Mouse (Mus musculus): ENCODE measurements around the gene Gm42906.

Gene Gm42906

DNA sequence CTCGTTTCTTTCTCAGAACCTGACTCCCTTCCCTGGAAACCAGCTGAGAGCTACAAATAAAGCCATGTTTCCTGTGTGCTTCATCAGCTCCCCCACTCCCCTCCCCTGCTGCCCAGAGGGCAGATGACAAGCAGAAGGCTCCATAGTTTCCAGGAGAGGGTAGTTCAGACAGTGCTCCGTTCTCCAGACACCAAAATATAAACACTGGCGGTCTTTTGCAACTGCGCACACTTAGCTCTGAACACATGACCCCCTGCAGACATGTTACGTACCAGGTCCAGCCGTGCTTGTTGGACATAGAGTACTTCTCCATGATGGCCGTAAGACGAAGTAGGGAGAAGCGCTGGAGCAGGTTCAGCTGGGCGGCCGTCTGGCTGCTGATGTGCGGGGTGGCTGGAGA lies 367.5 kb downstream of the Gm42906 start:
- DNase-seq = peak; percentile 40 to 55

DNA sequence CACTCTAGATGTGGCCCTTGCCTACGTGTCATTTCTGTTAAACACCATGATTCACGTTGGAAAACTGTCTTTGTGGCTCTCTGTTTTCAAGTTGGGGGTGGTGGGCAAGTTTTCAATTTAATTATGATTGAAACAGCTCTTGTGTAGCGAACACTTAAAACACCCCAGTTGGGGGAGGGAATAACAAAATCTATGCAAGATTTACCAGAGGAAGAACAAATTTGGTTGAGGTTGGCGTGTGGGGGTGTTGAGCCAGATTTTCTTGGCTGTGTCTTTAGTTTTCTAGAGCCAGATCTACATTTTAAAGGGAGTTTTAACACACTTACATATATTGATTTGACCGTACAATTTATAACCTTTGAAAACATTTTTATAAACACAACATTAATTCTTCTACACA lies 368.2 kb downstream of the Gm42906 start:
- DNase-seq = no peak

DNA sequence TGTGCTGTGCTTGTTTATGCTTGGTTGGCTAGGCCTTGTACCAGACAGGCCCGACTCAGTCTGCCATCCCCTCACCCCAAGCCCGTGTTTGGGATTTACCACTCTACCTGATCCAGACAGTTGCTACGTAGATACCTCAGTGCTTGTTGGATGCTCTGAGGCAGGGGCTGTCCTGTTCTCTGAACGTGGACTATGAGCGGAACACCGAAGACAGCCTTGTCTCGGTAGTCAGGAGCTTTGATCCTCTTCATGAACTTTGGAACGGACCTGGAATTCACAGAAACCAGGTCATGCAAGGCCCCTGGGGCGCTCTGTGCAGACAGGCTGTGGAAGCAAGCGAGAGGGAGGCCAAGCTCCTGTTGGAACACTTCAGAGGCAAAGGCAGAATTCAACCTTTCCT lies 368.6 kb downstream of the Gm42906 start:
- peak in 1 of 2 experiments; percentile 30 for DNase-seq

- no peak for DNase-seq
Measured at GRCm38 (mm10) chr5:151057716-151058115, 370.2 kb downstream of the Gm42906 start.

GRCm38 (mm10) chr5:151056920-151057294 lies 371.1 kb downstream of the Gm42906 start:
- peak; percentile 36 to 48 for DNase-seq

DNA sequence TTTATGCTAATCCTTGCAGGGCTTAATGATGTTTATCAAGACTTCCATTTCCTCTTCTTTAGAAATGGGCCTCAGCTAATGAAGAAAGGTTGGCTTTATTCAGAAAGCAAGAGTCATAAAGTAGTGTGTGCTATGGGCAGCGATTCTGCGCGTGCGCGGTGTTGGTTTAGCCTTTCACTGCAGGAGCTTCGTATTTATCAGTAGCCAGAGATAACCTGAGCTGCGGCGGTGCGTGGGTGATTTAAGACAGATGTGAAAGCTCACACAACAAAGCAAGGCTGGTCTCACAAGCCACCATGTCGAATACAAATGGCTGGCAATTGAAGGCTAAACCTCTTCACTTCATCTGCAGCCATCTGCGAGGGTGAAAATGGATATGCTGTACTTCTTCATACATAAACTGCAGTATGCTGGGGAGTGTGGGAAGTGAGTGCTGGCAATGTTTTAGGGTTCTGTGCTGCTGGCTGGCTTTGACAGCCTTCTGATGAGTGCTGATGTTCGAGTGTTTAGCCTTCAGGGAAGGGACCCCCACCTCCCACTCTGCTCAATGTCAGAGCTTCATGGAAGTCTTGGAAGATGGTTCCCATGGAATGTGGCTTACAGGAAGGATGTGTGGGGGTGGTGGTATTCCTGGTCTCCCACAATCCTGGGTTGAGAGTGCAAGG lies 371.6 kb downstream of the Gm42906 start:
- peak in 1 of 2 experiments; percentile 22 for DNase-seq

DNA sequence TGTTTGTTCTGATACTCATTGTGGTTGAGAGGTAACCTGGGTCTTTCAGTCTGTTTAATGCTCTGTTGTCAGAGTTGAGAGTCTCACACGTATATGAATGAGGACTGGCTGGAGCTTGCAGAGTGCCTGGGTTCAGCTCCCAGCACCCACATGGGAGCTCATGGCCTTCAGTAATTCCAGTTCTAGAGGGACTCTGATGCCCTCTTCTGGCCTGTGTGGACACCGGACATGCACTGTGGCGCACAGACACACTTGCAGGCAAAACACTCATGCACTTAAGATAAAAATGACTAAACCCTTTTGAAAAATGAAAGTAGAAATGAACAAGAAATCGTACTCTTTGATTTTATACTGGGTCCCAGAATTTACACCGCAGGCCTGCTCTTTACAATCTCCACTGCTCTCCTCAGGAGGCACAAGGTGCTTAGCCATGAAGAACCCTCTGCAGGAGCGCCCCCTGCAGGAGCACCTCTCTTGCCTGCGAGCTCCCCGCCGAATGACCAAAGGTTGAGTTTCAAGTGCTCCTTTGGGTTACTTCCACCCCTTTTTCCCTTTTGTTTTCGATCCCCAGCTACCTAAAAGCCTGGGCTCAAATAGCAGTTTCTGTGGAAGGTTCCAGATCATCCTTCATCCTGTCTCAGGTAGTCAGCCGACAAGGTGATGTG lies 372.4 kb downstream of the Gm42906 start:
- peak in 1 of 2 experiments; percentile 21 for DNase-seq

GRCm38 (mm10) chr5:151054743-151055114 lies 373.2 kb downstream of the Gm42906 start:
- DNase-seq = peak; percentile 24 to 32

DNA sequence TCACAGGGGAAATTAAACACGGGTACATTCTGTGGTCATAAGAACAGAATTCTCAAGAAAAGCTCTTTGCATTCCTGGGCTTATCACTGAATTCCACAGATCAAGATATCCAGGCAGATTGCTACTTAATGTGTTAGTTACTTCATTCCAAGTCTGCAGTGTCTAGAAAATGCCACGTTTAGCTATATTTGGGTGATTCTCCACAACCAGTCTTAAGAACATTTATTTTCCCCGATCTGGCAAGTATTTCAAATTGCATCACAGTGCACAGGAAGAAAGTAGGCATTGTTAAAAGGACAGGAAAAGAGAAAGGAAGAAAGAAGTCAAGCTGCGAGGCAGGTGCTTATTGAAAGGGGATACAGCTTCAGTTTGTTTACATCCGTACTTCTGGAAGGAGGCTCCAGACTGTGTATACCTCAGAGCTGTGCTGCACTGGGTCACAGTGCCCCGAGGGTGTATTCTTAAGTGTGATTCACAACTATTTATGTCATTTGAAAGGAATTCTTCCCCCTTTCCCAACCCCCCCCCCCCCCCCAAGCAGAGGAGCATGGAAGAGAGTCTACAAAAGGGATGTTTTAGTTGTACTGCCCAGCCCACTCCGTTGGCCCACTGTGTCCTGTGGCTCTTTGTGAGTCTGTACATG lies 373.7 kb downstream of the Gm42906 start:
- DNase-seq = no peak

DNA sequence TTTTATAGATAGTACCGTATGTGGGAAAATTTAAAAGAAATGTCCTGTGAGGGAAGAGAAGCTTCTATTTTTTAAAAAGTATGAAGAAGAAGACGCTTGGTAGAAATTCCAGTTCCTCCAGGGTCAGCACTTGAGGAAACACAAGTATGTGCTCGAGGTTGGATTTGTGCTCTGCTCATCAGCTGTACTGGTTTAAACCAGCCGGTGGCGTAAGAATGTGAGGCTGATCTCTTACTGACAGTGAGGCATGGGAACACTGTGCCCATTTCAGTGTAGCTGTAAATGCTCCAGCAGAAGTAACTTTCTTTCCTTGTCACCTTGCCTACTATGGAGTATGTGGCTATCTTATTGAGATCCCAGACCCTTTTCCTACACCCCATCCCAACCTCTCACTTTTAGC lies 374.8 kb downstream of the Gm42906 start:
- DNase-seq = no peak

DNA sequence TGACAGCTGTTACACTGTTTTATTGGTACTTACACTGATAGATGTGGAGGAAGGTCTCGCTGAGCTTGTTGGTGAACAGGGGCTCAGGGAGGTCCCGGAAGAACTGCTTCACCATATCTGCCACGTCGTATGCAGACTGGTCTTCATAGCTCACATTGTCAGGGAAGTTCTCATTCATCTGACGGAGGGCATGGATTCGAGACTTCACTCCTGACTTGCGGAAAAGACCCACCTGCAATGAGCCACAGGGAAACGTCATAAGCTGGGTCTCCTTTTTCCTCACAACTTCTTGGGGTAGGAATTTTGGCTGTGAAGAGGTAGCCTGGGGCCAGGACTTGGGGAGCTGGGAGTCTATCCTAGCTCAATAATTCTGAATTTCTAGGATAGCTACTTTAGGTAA lies 375.6 kb downstream of the Gm42906 start:
- no peak for DNase-seq

DNA sequence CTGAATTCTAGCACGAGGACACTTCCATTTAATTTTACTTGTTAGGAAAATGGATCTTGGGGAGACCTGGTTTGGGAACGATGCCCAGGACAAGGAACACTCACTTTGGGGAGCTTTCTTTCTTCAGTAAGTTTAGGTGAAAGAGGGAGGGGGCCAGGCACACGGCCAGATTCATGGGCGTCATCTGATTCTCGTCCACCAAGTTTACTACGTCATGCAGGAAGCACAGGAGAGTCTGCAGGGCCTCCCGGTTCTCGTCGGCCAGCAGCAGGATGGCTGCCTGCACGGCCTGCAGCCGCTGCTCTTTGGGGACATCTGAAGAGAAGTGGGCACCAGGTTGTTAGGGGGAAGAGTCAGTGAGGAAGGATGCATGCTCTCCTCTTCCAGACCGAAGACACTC lies 380.5 kb downstream of the Gm42906 start:
- DNase-seq = peak in 1 of 2 experiments; percentile 48

- DNase-seq = peak; percentile 37 to 57
Measured at GRCm38 (mm10) chr5:151046917-151047316, 381.0 kb downstream of the Gm42906 start.

GRCm38 (mm10) chr5:151046131-151046530 lies 381.8 kb downstream of the Gm42906 start:
- no peak for DNase-seq

DNA sequence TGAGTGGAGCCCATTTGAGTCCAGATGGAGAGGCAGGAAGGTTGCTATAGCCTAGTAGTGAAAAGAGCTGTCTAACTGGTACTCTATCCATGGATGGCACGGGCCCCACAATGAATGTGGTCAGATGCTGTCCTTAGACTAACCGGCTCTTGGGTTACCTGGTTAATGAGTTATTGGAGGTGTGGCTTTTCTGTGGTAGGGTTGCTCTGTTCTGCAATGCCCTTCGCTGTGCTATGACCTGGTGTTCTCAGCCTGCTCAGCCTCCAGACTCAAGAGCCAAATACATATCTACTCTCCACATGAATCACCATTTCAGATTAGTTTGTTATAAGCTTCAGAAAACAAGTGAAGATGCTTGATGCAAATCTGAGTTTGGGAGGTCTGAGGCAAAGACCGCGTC lies 385.1 kb downstream of the Gm42906 start:
- peak in 1 of 2 experiments; percentile 25 for DNase-seq

DNA sequence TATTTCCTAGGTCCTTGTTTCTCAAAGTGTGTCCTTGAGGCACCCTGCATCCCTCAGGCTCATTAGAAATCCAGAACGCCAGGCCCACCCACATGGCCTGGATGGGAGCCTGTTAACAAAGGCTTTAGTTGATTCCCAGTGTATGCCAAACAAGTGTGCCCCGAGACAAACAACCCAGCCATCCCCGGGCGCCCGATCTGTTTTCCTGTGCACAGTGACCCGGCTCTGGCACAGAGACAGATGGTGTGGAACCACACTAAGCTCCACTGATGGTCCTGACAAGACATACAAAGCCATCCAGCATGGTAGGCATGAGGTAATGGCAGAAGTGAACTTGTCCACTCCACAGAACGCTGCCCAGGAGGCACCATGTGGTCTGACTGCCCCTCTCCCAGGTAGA lies 390.1 kb downstream of the Gm42906 start:
- no peak for DNase-seq

- DNase-seq = no peak
Measured at GRCm38 (mm10) chr5:151034715-151035512, 393.0 kb downstream of the Gm42906 start.

DNA sequence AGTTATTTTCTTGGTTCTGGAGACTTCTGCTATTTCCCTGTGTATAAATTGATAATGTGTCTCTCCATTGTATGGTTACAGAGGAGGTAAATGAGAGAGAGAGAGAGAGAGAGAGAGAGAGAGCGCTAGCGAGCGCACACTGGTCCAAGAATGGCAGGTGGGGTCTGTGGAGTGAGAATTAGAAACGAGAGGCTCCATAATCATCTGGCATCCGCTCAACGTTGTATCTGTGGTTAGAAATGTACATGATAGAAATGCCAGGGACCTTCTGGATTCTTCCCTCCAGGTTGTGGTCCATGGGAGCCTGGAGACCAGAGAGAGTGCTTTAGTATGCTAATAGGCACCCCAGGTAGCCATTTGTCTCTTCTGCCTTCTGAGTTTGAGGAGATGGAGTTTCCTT lies 399.1 kb downstream of the Gm42906 start:
- DNase-seq = no peak

DNA sequence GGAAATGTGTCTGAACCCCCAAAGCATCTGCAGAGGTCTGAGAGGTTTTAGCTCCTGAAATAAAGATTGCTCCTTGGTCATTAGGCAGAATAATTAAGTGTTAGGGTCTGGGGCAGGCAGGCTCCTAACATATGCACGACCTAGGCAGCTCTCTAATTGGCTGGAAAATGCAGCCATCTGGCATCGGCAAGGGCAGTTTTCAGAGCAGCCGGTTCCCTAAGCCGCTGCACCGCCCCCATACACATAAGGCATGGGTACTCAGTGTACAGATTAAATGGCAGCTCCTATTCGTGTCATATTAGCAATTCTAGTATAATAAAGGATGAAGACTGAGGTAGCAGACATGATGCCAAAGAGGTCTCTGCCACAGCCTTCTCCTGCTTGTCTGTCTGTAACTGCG lies 400.8 kb downstream of the Gm42906 start:
- no peak for DNase-seq

DNA sequence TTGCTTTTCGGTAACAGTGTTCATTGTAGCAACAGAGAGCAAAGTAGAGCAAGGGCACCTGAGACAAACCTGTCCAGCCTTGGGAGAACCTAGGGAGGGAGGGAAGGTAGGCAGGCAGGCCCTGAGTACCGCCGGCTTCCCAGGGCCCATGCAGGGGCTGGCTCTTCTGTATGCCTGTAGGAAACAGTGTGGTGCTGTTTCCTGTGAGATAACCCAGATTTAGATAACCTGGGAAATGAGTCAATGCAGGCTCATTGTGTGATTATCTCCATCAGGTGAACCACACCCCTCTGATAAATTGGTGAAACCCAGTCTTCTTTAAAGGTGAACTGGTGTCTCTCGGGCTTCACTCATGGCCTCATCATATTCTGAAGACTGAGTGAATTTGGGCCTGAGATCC lies 401.9 kb downstream of the Gm42906 start:
- no peak for DNase-seq

DNA sequence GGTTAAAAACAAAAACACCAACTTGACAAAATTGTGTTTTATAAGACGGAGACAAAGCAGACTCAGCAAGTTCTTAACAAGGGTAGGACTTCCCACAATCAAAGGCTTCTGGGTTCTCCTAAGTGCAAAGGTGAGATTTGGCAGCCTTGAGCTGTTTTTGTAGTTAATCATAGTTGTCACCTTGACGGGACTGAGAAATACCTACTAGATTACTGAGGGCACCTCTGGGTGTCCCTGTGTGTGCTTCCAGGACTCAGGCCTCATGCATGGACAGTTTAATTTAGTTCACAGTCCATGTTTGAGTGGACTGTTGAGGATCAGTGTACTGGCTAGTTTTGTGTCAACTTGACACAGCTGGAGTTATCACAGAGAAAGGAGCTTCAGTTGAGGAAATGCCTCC lies 403.5 kb downstream of the Gm42906 start:
- no peak for DNase-seq

DNA sequence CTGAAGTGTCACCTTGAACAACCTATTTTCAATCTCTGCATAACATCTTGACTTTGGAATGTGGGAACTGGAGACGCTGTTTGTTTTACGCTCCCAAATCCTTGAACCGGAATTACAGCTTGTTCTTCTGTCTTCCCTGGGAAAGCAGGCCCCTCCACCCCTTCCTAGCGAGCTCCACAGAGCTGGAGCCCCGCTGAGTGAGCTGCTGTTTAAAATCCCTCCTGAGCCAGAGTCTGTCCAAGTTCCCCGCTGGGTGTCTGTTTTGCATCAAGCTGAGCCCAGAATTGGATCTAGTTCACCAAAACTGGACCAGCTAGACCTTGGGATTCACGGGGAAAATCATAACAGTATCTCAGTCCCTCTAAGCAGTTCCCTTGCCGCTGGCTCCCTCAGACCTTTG lies 404.5 kb downstream of the Gm42906 start:
- peak; percentile 31 to 49 for DNase-seq

- DNase-seq = no peak
Measured at GRCm38 (mm10) chr5:151022939-151023338, 405.0 kb downstream of the Gm42906 start.

All from kidney, postnatal 4 days (tissue).